In the genomic region with DNA sequence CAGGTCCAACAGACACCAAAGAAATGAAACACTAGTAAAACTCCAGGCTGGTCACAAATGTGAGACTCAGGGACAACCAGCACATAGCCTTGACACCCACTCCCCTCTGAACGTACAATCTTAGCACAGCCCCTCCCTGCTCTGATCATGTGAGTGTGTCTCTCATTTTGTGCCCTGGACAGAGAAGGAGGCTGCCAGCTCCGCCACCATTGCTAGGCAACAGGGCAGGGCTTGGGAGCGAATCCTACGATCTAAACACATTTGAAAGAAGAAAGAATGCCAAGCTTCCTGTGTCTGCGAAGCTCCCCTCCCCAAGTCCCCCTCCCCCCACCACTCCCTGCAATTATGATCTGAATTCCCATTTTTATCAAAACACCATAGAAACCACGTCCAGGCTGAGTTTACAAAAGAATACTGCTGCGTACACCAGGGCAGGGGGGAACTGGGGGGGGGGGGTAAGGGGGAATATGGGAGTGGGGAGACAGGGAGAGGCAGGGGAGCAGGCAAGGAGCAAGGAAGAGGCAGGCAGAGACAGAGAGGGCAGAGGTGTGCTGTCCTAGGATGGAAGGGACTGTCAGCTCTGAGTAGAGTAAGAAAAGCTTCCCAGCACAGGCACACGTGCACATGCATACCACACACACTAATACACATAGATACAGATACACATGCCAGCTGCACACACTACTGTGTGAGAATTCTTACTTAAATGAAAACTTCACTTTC, we compare ENCODE assay signal across 9 mouse cellular contexts. TPM values are rescaled to one million over a fixed set of nuclear protein-coding genes. Genes with fewer than 3 reads are reported as not detected.
DNase-seq lines count a peak whose midpoint lies in the region; ATAC-seq lines count a peak whose summit lies in the region.
"Had no signal": no experiment of that assay in that cellular context is flagged by ENCODE, and none has a peak within 500 bp of the region (broad histone marks: within the 10 kb centered on the region; RNA-seq: fewer than 3 reads in every experiment).

No protein-coding gene starts in this region.

- no peaks in the 10 kb centered on the region for H3K9me3 ChIP-seq in neural tube, embryonic 11.5 days (ENCODE audit: control insufficient read depth, low read length)
- H3K9me3 ChIP-seq in hindbrain, embryonic 15.5 days: no peaks in the 10 kb centered on the region

- WGBS in neural tube, embryonic 11.5 days: 33% methylated on average over 8 of the region's 8 CpGs
- WGBS in hindbrain, embryonic 15.5 days: 8% methylated on average over 8 of the region's 8 CpGs

- no peak overlapping the region; the same call in 1 of the 2 replicates for H3K4me2 ChIP-seq in neural tube, embryonic 11.5 days (ENCODE audit: low read depth)
- peak overlapping the region; percentile 39 for H3K4me2 ChIP-seq in hindbrain, embryonic 15.5 days

- intact Hi-C loops in heart, postnatal 25 days (cut with DNase I): no loop called here

- 0 out of 2 replicates have a peak, but pooled peaks have one; percentile 41 for ATAC-seq in neural tube, embryonic 11.5 days (ENCODE audit: insufficient read depth, low FRiP score, low TSS enrichment)
- ATAC-seq in hindbrain, embryonic 15.5 days (ENCODE audit: low FRiP score, low read depth): peak; percentile 88

- DNase-seq in embryo, embryonic 10 days (ENCODE audit: low spot score): peak; percentile 36
- no peak for DNase-seq in embryo, embryonic 9.5 days (ENCODE audit: extremely low spot score)
- peak; percentile 46 for DNase-seq in neural tube, embryonic 11.5 days (ENCODE audit: low spot score)
- DNase-seq in neural tube, embryonic 10.5 days (ENCODE audit: extremely low spot score, low spot score): no peak
- DNase-seq in right cerebral cortex, postnatal 4 days: peak; percentile 65
- no peak for DNase-seq in adipocyte (ENCODE audit: low spot score)
- no peak for DNase-seq in heart, postnatal 25 days (ENCODE audit: low spot score)

- H3K4me3 ChIP-seq in neural tube, embryonic 11.5 days (ENCODE audit: low read depth, low read length): no peak overlapping the region
- no peak overlapping the region for H3K4me3 ChIP-seq in hindbrain, embryonic 15.5 days

- H3K36me3 ChIP-seq in neural tube, embryonic 11.5 days (ENCODE audit: control insufficient read depth, insufficient read depth, low read length): no peaks in the 10 kb centered on the region
- H3K36me3 ChIP-seq in hindbrain, embryonic 15.5 days: no peaks in the 10 kb centered on the region

- peaks cover 3% of the 10 kb centered on the region; the same call in 1 of the 2 replicates for H3K4me1 ChIP-seq in neural tube, embryonic 11.5 days (ENCODE audit: control insufficient read depth, insufficient read depth, low read length)
- peaks cover 13% of the 10 kb centered on the region for H3K4me1 ChIP-seq in hindbrain, embryonic 15.5 days (replicated peaks)

- no peak overlapping the region for H3K27ac ChIP-seq in neural tube, embryonic 11.5 days (ENCODE audit: low read depth, low read length)
- 0 out of 2 replicates have a peak overlapping the region, but pooled peaks have one; percentile 25 for H3K27ac ChIP-seq in hindbrain, embryonic 15.5 days (replicated peaks)

- H3K27me3 ChIP-seq in neural tube, embryonic 11.5 days (ENCODE audit: control insufficient read depth, insufficient read depth, low read length): no peaks in the 10 kb centered on the region
- H3K27me3 ChIP-seq in hindbrain, embryonic 15.5 days: 0 out of 2 replicates have a peak, but pooled peaks cover 4% of the 10 kb centered on the region

- H3K9ac ChIP-seq in neural tube, embryonic 11.5 days (ENCODE audit: low read length): no peak overlapping the region
- 0 out of 2 replicates have a peak overlapping the region, but pooled peaks have one; percentile 4 for H3K9ac ChIP-seq in hindbrain, embryonic 15.5 days

RNA-seq across cellular contexts. Expression of gene Mrgbp, which starts 33.6 kb away (rescaled TPM):
- polyA plus RNA-seq in neural tube, embryonic 11.5 days (2014; fragmentation: Nextera tagmentation; extraction: Ambion mirVana): 40.8 and 41.8 TPM in 2 replicates
- polyA plus RNA-seq in hindbrain, embryonic 15.5 days (2015; fragmentation: Nextera tagmentation; extraction: Ambion mirVana): 38.3 and 40.6 TPM in 2 replicates
- 10 to 100 TPM; 14.4 to 14.6 TPM for total RNA-seq in heart, postnatal 25 days (2021)

RNA-seq across cellular contexts. Expression of gene Ogfr, which starts 41.5 kb away (rescaled TPM):
- 98.0 and 106 TPM in 2 replicates for polyA plus RNA-seq in neural tube, embryonic 11.5 days (2014; fragmentation: Nextera tagmentation; extraction: Ambion mirVana)
- polyA plus RNA-seq in hindbrain, embryonic 15.5 days (2015; fragmentation: Nextera tagmentation; extraction: Ambion mirVana): 82.8 and 88.6 TPM in 2 replicates
- 10 to 100 TPM; 33.0 to 34.3 TPM for total RNA-seq in heart, postnatal 25 days (2021)

RNA-seq across cellular contexts. Expression of gene Ntsr1, which starts 47.8 kb away (rescaled TPM):
- 0.15 and 0.69 TPM in 2 replicates for polyA plus RNA-seq in neural tube, embryonic 11.5 days (2014; fragmentation: Nextera tagmentation; extraction: Ambion mirVana)
- 2.7 and 2.8 TPM in 2 replicates for polyA plus RNA-seq in hindbrain, embryonic 15.5 days (2015; fragmentation: Nextera tagmentation; extraction: Ambion mirVana)
- total RNA-seq in heart, postnatal 25 days (2021): not detected
- total RNA-seq: megakaryocyte, adult 5-6 weeks had no signal

RNA-seq across cellular contexts. Expression of gene Col9a3, which starts 50.0 kb away (rescaled TPM):
- polyA plus RNA-seq in neural tube, embryonic 11.5 days (2014; fragmentation: Nextera tagmentation; extraction: Ambion mirVana): 19.9 and 23.1 TPM in 2 replicates
- 63.5 and 92.1 TPM in 2 replicates for polyA plus RNA-seq in hindbrain, embryonic 15.5 days (2015; fragmentation: Nextera tagmentation; extraction: Ambion mirVana)
- total RNA-seq in heart, postnatal 25 days (2021): under 1 TPM; 0.14 to 0.62 TPM

Comparison
In these comparisons a context has a peak if more than half of its experiments do, and no peak if none do; other contexts are left out.
1. DNase-seq: peak in embryo, embryonic 10 days (single experiment), neural tube, embryonic 11.5 days (single experiment) and right cerebral cortex, postnatal 4 days (single experiment); none in embryo, embryonic 9.5 days (single experiment), neural tube, embryonic 10.5 days (single experiment), adipocyte (single experiment) and heart, postnatal 25 days (single experiment).